Mouse (Mus musculus) testis, adult 2 months (tissue): ENCODE data around the gene Zfp651. TPM values are rescaled to one million over a fixed set of nuclear protein-coding genes. Genes with fewer than 3 reads are reported as not detected.

Experiments
- H3K27ac ChIP-seq: fragments of 200-500 bp; 2 replicates; pipeline ENCODE4 v1.5.1; 2012; ENCODE audit warnings: low read depth, low read length; ENCODE audit not compliant: control insufficient read depth, insufficient read depth
- H3K27me3 ChIP-seq: fragments of 200-500 bp; 2 replicates; pipeline ENCODE4 v1.6.1; 2012; ENCODE audit warnings: mild to moderate bottlenecking, low read length, moderate library complexity; ENCODE audit not compliant: control insufficient read depth, insufficient read depth
- H3K36me3 ChIP-seq: fragments of 200-500 bp; 2 replicates; pipeline ENCODE4 v1.6.1; 2012; ENCODE audit warnings: mild to moderate bottlenecking, low read length; ENCODE audit not compliant: control insufficient read depth, insufficient read depth
- H3K4me1 ChIP-seq: fragments of 200-500 bp; 2 replicates; pipeline ENCODE4 v1.6.1; 2012; ENCODE audit warnings: low read length; ENCODE audit not compliant: control insufficient read depth, insufficient read depth
- H3K4me3 ChIP-seq: fragments of 200-500 bp; 2 replicates; pipeline ENCODE4 v1.5.1; 2012; ENCODE audit warnings: low read depth, mild to moderate bottlenecking, low read length, moderate library complexity, mixed read lengths; ENCODE audit not compliant: control insufficient read depth
- CTCF ChIP-seq: fragments of 200-500 bp; IDR thresholded peaks from 2 replicates; pipeline ENCODE4 v1.5.1; 2012; ENCODE audit warnings: low read depth, mild to moderate bottlenecking, inconsistent platforms, low read length, moderate library complexity; ENCODE audit not compliant: control insufficient read depth, insufficient read depth, insufficient replicate concordance
- POLR2A ChIP-seq: fragments of 200-500 bp; IDR thresholded peaks from 2 replicates; pipeline ENCODE4 v1.6.1; 2012; ENCODE audit warnings: low read depth, mild to moderate bottlenecking, inconsistent platforms, low read length, moderate library complexity; ENCODE audit not compliant: control insufficient read depth
- polyA plus RNA-seq: library from polyadenylated mRNA; depleted of rRNA; stranded (reverse); fragments of >200 nt; gene quantifications from 2 replicates; pipeline ENCODE4 v1.2.3, GENCODE M21; 2012

Gene Zfp651
- polyA plus RNA-seq, 1 experiment: 4.9 TPM

DNA sequence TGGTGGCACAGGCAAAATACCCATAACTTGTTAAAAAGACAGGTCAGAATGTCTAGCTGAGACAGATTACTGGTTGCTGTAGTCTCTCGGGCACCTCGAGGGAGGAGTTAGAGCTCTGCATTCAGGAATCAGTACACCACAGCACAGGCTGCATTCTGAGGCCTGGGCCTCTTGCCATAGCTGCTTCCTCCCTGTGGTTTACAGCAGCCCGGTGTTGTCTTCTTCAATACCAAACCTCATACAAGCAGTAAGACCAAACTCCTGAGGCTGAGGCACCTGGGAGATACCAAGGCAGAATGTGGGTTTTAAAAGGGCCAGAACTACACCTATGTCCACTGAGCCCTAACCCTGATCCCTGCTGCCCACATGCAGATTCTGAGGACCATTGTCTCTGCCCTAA, 1.7 kb upstream of the Zfp651 start:
- Histone ChIP-seq H3K27me3 (no peaks in the 10 kb centered on the region), H3K36me3 (no peaks in the 10 kb centered on the region; the same call in 1 of the 2 replicates), H3K4me3 (no peak overlapping the region), H3K27ac (no peak overlapping the region), H3K4me1 (peaks cover 25% of the 10 kb centered on the region)
- TF ChIP-seq POLR2A (no peak), CTCF (no peak)

- H3K27ac ChIP-seq: no peak overlapping the region
- no peaks in the 10 kb centered on the region; the same call in 1 of the 2 replicates for H3K36me3 ChIP-seq
- no peaks in the 10 kb centered on the region for H3K27me3 ChIP-seq
- H3K4me1 ChIP-seq: peaks cover 25% of the 10 kb centered on the region
- TF ChIP-seq CTCF (no peak), POLR2A (no peak; the same call in 1 of the 2 replicates)
- peak overlapping the region; percentile 88 for H3K4me3 ChIP-seq
Measured at GRCm38 (mm10) chr9:121757835-121758814, 1.0 kb upstream of the Zfp651 start.

GRCm38 (mm10) chr9:121760271-121761090, 1.4 kb downstream of the Zfp651 start:
- peaks cover 25% of the 10 kb centered on the region for H3K4me1 ChIP-seq
- no peak overlapping the region for H3K27ac ChIP-seq
- TF ChIP-seq POLR2A (no peak), CTCF (no peak)
- no peaks in the 10 kb centered on the region for H3K27me3 ChIP-seq
- H3K36me3 ChIP-seq: no peaks in the 10 kb centered on the region
- peak overlapping the region; percentile 88 for H3K4me3 ChIP-seq

GRCm38 (mm10) chr9:121761091-121761665, 2.0 kb downstream of the Zfp651 start:
- H3K27ac ChIP-seq: no peak overlapping the region

DNA sequence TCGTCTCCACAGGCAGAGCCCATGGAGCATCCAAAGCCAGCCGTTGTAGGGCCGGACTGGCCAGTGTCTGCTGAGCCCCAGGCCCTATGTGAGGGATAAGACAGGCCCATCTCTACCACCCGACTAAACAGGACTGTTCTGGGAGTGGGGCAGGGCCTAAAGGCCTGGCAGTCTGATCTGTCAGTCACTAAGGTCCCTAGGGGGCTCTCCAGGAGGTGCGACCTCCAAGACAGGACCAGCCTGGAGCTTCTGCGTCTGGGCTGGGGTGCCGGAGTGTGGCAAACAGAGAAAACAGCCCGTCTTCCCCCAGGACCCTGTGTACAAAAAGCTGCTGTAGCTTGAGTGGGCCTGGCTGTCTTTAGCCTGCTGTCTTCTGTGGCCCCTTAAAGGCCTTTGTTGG, 2.7 kb downstream of the Zfp651 start:
- H3K27ac ChIP-seq: no peak overlapping the region
- no peaks in the 10 kb centered on the region for H3K27me3 ChIP-seq
- TF ChIP-seq CTCF: no peak
- no peak for TF ChIP-seq POLR2A
- H3K4me1 ChIP-seq: peaks cover 25% of the 10 kb centered on the region
- no peaks in the 10 kb centered on the region for H3K36me3 ChIP-seq
- no peak overlapping the region for H3K4me3 ChIP-seq

More at GRCm38 (mm10) chr9:121761091-121761665, 2.0 kb downstream of the Zfp651 start:
- no peaks in the 10 kb centered on the region for H3K27me3 ChIP-seq
- no peaks in the 10 kb centered on the region for H3K36me3 ChIP-seq
- H3K4me3 ChIP-seq: no peak overlapping the region
- TF ChIP-seq CTCF: no peak
- TF ChIP-seq POLR2A: no peak
- peaks cover 25% of the 10 kb centered on the region for H3K4me1 ChIP-seq

DNA sequence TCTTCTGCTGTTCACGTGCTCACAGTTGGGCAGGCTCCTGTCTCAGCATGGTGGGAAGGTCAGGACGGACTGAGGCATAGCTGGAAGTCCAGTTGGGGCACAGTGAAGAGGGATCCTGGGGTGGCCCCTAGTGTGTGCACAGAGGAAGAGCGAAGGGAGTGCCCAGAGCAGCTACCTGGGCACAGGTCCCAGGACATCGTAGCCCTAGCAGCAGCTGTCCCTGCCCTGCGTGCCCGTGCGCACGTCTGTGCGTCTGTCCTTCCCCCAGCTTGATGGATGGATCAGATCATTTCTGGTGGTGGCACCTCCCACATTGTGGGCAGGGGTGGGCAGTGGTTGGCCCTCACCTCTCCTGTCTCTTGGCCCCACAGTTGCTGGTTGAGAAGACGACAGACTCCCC, 3.1 kb downstream of the Zfp651 start:
- Histone ChIP-seq H3K4me1 (peaks cover 25% of the 10 kb centered on the region), H3K27ac (no peak overlapping the region), H3K36me3 (no peaks in the 10 kb centered on the region), H3K4me3 (no peak overlapping the region), H3K27me3 (no peaks in the 10 kb centered on the region)
- TF ChIP-seq CTCF (no peak), POLR2A (no peak)
